Mouse (Mus musculus) lung, postnatal 36 days (tissue): ENCODE measurements at regions not wholly inside any gene's neighbourhood (a gene's known extent, or its start where the extent isn't known, plus 50 kb on each side); places are given as distances from the start of the nearest gene placed in this dataset.
A peak's percentile ranks its signal among the peaks of the same experiment; 100 is the strongest.

Source experiments
- DNase-seq: peaks from one replicate; pipeline ENCODE4 v3.0.0; 2022; ENCODE audit warnings: mixed read lengths

DNA sequence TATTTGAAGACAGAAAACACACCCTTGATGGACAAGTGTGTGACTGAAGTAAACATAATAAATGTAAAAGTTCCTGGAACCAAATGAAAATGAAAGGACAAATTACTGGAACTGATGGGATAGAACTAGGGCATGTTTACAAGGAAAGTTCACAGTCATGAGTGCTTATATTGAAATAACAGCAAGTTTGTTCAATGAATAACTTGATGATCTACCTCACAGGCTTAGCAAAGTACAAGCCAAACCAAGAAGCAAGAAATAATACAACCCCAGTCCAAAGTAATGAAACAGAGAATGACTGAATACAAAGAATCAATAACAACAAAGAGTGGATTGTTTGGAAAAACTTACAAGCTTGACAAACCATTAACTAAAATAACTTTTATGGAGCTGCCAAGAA is 56.2 kb downstream of the Gm379 start:
- no peak for DNase-seq

DNA sequence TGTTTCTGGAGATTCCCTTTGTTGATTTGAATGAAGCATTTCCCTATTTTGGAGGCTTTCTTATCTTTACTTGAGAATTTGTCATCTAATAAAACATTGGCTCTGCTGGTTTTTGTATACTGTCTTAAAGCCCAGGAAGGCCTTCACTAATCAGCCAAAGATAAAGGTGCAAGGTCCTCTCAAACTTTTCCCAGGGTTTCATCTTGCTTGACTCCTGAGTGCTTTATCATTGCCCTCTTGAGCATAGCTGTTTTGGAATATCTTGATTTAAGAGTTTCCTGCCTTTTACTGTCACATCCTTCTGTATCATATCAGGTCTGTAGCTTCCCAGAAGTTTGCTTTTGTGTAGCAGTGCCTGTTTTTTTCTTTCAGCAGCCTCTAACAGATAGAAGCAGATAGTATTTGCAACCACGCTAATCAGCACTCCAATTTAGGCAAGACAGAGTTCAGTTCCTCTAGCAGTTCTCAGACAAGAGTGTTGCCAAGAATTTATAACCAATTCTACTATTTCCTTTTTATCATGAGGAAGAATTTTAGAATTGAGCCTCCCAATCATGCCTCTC is 64.7 kb downstream of the Gm379 start:
- no peak for DNase-seq

DNA sequence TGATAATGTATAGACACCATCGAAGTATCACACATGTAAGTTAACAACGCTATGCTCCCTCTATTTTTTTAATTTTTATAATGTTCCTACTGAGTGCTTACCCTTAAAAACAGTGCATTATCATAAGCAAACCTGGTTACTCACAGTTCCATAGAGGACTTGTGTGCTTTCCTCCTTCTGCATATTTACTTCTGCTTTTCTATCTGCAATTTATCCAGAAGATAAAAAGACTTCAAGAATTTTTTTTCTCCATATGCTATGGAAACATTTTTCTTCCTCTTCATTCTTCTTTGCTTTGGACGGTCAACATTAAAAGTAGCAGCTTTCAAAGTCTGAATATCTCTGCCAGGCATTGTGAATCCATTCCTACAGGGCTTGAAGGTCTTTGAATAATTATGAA is 102.7 kb downstream of the Gm379 start:
- DNase-seq, result no peak

DNA sequence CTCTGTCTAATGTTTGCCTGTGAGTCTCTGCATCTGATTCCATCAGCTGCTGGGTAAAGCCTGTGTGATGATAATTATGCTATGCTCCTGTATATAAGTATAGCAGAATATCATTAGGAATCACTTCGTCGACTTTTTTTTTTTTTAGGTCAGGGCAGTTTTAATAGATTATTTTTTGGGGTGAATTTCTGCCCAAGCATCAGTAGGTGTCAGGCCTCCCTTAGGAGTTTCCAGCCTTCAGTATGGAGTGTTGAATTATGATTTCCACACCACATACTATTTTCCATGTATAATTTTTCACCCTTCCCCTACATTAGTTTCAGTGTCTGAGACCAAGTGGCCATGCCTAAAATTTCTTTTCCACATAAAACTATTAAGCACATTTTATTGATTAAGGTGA is 121.5 kb downstream of the Gm379 start:
- DNase-seq, result no peak

DNA sequence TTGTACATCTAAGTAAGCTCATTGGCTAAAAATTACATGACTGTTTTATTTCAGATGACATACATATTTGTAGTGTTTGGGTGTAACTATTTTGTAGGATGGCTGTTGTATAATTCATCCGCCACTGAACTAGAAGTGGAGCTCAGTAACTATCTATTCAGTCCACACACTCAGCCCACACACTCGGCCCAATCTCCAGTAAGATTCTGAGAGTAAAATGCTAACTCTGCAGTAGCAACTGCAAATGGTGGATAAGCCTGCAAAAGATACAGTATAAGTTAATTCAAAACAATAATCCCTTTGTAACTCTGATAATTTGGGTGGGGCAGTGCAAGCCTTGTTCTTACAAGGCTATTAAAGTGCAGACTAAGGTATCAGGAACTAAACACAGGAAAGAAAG is 123.3 kb downstream of the Gm379 start:
- no peak for DNase-seq

DNA sequence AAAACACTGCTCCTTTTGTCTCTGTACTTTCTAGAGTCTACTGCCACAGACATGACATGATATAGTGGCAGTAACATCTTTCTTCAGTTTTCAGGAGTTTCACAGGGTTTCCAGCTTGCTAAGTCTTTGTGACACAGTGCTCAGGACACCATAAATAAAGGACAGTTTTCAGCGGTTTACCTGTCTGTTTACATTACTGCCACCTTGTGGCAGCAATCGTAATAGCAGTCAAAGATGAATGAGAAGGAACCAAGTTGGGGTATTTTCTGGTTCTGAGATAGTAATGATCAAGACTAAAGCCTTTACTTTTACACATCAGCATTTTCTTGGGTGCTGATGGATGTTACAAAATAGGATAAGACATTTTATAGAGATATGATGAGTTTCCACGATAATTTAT is 127.7 kb downstream of the Gm379 start:
- peak; percentile 69 for DNase-seq
